Mouse (Mus musculus): ENCODE data around the gene Aplp2.

- TF ChIP-seq CTCF (IDR thresholded peaks at IDR 0.05; ENCODE audit: low read depth, low read length) (no peak), POLR2AphosphoS5 (IDR thresholded peaks at IDR 0.05; ENCODE audit: insufficient replicate concordance, low read depth, low read length) (no peak)
These were observed 1.5 kb downstream of the Aplp2 start for GRCm38 (mm10) chr9:31210163-31210562.
